Mouse (Mus musculus) liver, embryonic 14.5 days (tissue): ENCODE results near the gene Gpr179. TPM values are rescaled to one million over a fixed set of nuclear protein-coding genes. Genes with fewer than 3 reads are reported as not detected.
"Not testable (repeated sequence)": the region's sequence is repeated elsewhere in the genome, so short reads cannot be mapped to it uniquely, and the experiment has no call there.

ENCODE experiments used
- ATAC-seq: fragments of 200-750 bp; cut with Nextera tagmentation; 2 replicates; pipeline ENCODE4 v1.8.0; 2017; ENCODE audit warnings: moderate number of reproducible peaks, mild to moderate bottlenecking, moderate library complexity; ENCODE audit not compliant: insufficient read depth
- DNase-seq, 3 experiments: peaks; one replicate each; pipeline ENCODE4 v3.0.0-alpha.2; 2012 to 2013; ENCODE audit warnings: low read depth in 3 of 3, low spot score in 3 of 3
- H3K27ac ChIP-seq: fragments of 300-500 bp; sonication (generic); 2 replicates; pipeline ENCODE4 v1.5.1; 2014; ENCODE audit warnings: moderate library complexity, mild to moderate bottlenecking, control low read depth, inconsistent platforms
- H3K27me3 ChIP-seq: fragments of 300-500 bp; sonication (generic); 2 replicates; pipeline ENCODE4 v1.6.1; 2014; ENCODE audit warnings: mild to moderate bottlenecking, low read length, moderate library complexity; ENCODE audit not compliant: control insufficient read depth, insufficient read depth
- H3K36me3 ChIP-seq: fragments of 300-500 bp; sonication (generic); replicated peaks from 2 replicates; pipeline ENCODE4 v1.6.1; 2014; ENCODE audit warnings: low read depth; ENCODE audit not compliant: control insufficient read depth, insufficient read depth
- H3K4me1 ChIP-seq, 2 experiments: fragments of 200-500 bp in 1 of 2; fragments of 300-500 bp in 1 of 2; sonication (generic) in 1 of 2; replicated peaks; 2 replicates each; pipeline ENCODE4 v1.6.1; 2012 to 2014; ENCODE audit warnings: antibody characterized with exemption in 1 of 2, inconsistent platforms in 1 of 2, low read length in 1 of 2; ENCODE audit not compliant: control insufficient read depth in 2 of 2, insufficient read depth in 2 of 2
- H3K4me2 ChIP-seq: fragments of 300-500 bp; sonication (generic); 2 replicates; pipeline ENCODE4 v1.6.1; 2014; ENCODE audit warnings: low read depth, mild to moderate bottlenecking, control low read depth, moderate library complexity
- H3K4me3 ChIP-seq, 2 experiments: fragments of 200-500 bp in 1 of 2; fragments of 300-500 bp in 1 of 2; sonication (generic) in 1 of 2; 2 replicates each; pipeline ENCODE4 v1.5.1; 2012 to 2014; ENCODE audit warnings: low read depth in 2 of 2, low read length in 2 of 2, mild to moderate bottlenecking in 2 of 2, control low read depth in 1 of 2, inconsistent platforms in 1 of 2, moderate library complexity in 1 of 2; ENCODE audit not compliant: insufficient read depth in 1 of 2
- H3K9ac ChIP-seq: fragments of 300-500 bp; sonication (generic); replicated peaks from 2 replicates; pipeline ENCODE4 v1.6.1; 2014; ENCODE audit warnings: mild to moderate bottlenecking, control low read depth, moderate library complexity
- H3K9me3 ChIP-seq: fragments of 300-500 bp; sonication (generic); 2 replicates; pipeline ENCODE4 v1.6.1; 2016; ENCODE audit warnings: low read length, mixed read lengths; ENCODE audit not compliant: control insufficient read depth
- CTCF ChIP-seq: IDR thresholded peaks from 2 replicates; pipeline ENCODE4 v1.5.1; 2016; ENCODE audit warnings: antibody characterized with exemption, low read depth, control low read depth
- EP300 ChIP-seq: IDR thresholded peaks from 2 replicates; pipeline ENCODE4 v1.6.1; 2016; ENCODE audit warnings: antibody characterized with exemption, low read depth
- WGBS: fragments of 180-500 bp; shearing (Covaris S2); extraction: QIAGEN DNeasy Blood & Tissue Kit; methylation state at CpG from one replicate; pipeline ENCODE4 v1.1.7; 2014; ENCODE audit not compliant: insufficient replicate concordance; 5-methylcytosine and 5-hydroxymethylcytosine counted together
- polyA plus RNA-seq, 2 experiments: library from polyadenylated mRNA; depleted of rRNA in 1 of 2; stranded (reverse) in 1 of 2; unstranded in 1 of 2; fragments of >200 nt; fragmentation: Nextera tagmentation in 1 of 2; extraction: Ambion mirVana in 1 of 2; gene quantifications; 2 replicates each; pipeline versions ENCODE4 v1.2.1 to v1.2.3; 2012 to 2014

Gene Gpr179
- polyA plus RNA-seq, 2 experiments = 0.01 TPM; not detected in 1

- H3K4me3 ChIP-seq = peak overlapping the region; percentile 8 to 62; a peak in 3 of 4 replicates
- H3K4me1 ChIP-seq = peaks cover 11% of the 10 kb centered on the region in 2 experiments
- DNase-seq (no peak), ATAC-seq (peak; percentile 4; the same call in 1 of the 2 replicates)
- TF ChIP-seq CTCF (no peak), EP300 (no peak)
- H3K9me3 ChIP-seq = no peaks in the 10 kb centered on the region
- H3K27ac ChIP-seq = peak overlapping the region; percentile 62
- H3K36me3 ChIP-seq = peaks cover 5% of the 10 kb centered on the region
- H3K4me2 ChIP-seq = peak overlapping the region; percentile 66
- peaks cover 15% of the 10 kb centered on the region for H3K27me3 ChIP-seq
- H3K9ac ChIP-seq = peak overlapping the region; percentile 62
- 37% methylated on average over 8 of the region's 8 CpGs for WGBS
These were observed 37.0 kb downstream of the Gpr179 start for GRCm38 (mm10) chr11:97314751-97315503.

- Histone ChIP-seq H3K27ac (no peak overlapping the region), H3K36me3 (peaks cover 3% of the 10 kb centered on the region), H3K4me1 (peaks cover 11 to 18% of the 10 kb centered on the region in 2 experiments), H3K4me2 (no peak overlapping the region), H3K4me3 (no peak overlapping the region), H3K9me3 (no peaks in the 10 kb centered on the region), H3K27me3 (peaks cover 17% of the 10 kb centered on the region), H3K9ac (no peak overlapping the region)
- 85% methylated on average over 3 of the region's 3 CpGs for WGBS
- TF ChIP-seq CTCF (peak; percentile 46), EP300 (no peak)
- ATAC-seq (no peak), DNase-seq (no peak)
These were observed 37.8 kb downstream of the Gpr179 start for GRCm38 (mm10) chr11:97314110-97314509.

- H3K4me1 ChIP-seq = peaks cover 11 to 18% of the 10 kb centered on the region in 2 experiments
- not testable (repeated sequence) for H3K27ac ChIP-seq, DNase-seq, ATAC-seq, H3K4me2 ChIP-seq, H3K4me3 ChIP-seq, H3K36me3 ChIP-seq, H3K9ac ChIP-seq, H3K9me3 ChIP-seq
- H3K27me3 ChIP-seq = peaks cover 17% of the 10 kb centered on the region
- WGBS = 44% methylated on average over 1 of the region's 1 CpGs
These were observed 39.0 kb downstream of the Gpr179 start for GRCm38 (mm10) chr11:97312871-97313270.

GRCm38 (mm10) chr11:97310895-97311631 is 40.8 kb downstream of the Gpr179 start:
- Histone ChIP-seq H3K36me3 (no peaks in the 10 kb centered on the region), H3K9ac (no peak overlapping the region), H3K27ac (no peak overlapping the region), H3K4me3 (0 out of 4 replicates have a peak overlapping the region, but pooled peaks have one; percentile 5 to 16), H3K9me3 (no peaks in the 10 kb centered on the region), H3K4me2 (peak overlapping the region; percentile 52), H3K4me1 (peaks cover 3 to 11% of the 10 kb centered on the region in 2 experiments; a peak in 3 of 4 replicates), H3K27me3 (peaks cover 17% of the 10 kb centered on the region)
- no peak for TF ChIP-seq EP300
- 0 out of 2 replicates have a peak, but pooled peaks have one; percentile 3 for TF ChIP-seq CTCF
- DNase-seq = no peak
- ATAC-seq = no peak
- 3% methylated on average over 18 of the region's 18 CpGs for WGBS
